Comparison of ENCODE assay signal across 30 mouse cellular contexts in genomic region chr14:47877771-47878443, GRCm38 (mm10).
A peak's percentile ranks its signal among the peaks of the same experiment; 100 is the strongest.
DNase-seq lines count a peak whose midpoint lies in the region; ATAC-seq lines count a peak whose summit lies in the region.
"Had no signal": no experiment of that assay in that cellular context is flagged by ENCODE, and none has a peak within 500 bp of the region (broad histone marks: within the 10 kb centered on the region; RNA-seq: fewer than 3 reads in every experiment).

No protein-coding gene starts in this region.

- no peaks in the 10 kb centered on the region for H3K27me3 ChIP-seq in heart, embryonic 12.5 days (replicated peaks)
- no peaks in the 10 kb centered on the region for H3K27me3 ChIP-seq in intestine, embryonic 15.5 days (replicated peaks)
- H3K27me3 ChIP-seq: CH12.LX; embryonic facial prominence, embryonic 13.5 days; forebrain, embryonic 13.5 days; heart, embryonic 13.5 days had no signal

- H3K4me2 ChIP-seq in heart, embryonic 12.5 days = no peak overlapping the region
- H3K4me2 ChIP-seq in intestine, embryonic 15.5 days (replicated peaks) = no peak overlapping the region
- H3K4me2 ChIP-seq: embryonic facial prominence, embryonic 13.5 days; forebrain, embryonic 13.5 days; heart, embryonic 13.5 days; hindbrain, embryonic 14.5 days had no signal

- 88% methylated on average over 5 of the region's 5 CpGs for WGBS in heart, embryonic 12.5 days
- WGBS in intestine, embryonic 15.5 days = 74% methylated on average over 5 of the region's 5 CpGs

- peak; percentile 77 for DNase-seq in heart, adult 11 months
- peak; percentile 18 for DNase-seq in 3T3-L1 (ENCODE audit: low read depth, low spot score)
- no peak for DNase-seq in cerebellum, postnatal 36 days
- DNase-seq in right cerebral cortex, postnatal 36 days (ENCODE audit: low spot score in 2 of 2) = no peak
- DNase-seq: adrenal gland, adult 2 months; adrenal gland, postnatal 14 days; B cell, adult 2 months; cerebellum, adult 11 months; cerebellum, adult 2 months; cerebellum, adult 9-11 months; cerebellum, postnatal 25 days; embryo, embryonic 11 days; gastrocnemius, postnatal 10 days; gastrocnemius, postnatal 36 days; heart, adult 18-20 months; heart, postnatal 14 days; heart, postnatal 4 days had no signal

- H3K4me3 ChIP-seq in heart, embryonic 12.5 days = no peak overlapping the region
- H3K4me3 ChIP-seq in intestine, embryonic 15.5 days (replicated peaks) = no peak overlapping the region
- H3K4me3 ChIP-seq: embryonic facial prominence, embryonic 10.5 days; embryonic facial prominence, embryonic 13.5 days; erythroblast, embryonic 14.5 days; forebrain, embryonic 13.5 days; heart, embryonic 13.5 days had no signal

- H3K4me1 ChIP-seq in heart, embryonic 12.5 days (replicated peaks) = no peaks in the 10 kb centered on the region
- no peaks in the 10 kb centered on the region for H3K4me1 ChIP-seq in intestine, embryonic 15.5 days (replicated peaks)
- H3K4me1 ChIP-seq: embryonic facial prominence, embryonic 10.5 days; embryonic facial prominence, embryonic 13.5 days; forebrain, embryonic 13.5 days had no signal

- H3K9ac ChIP-seq in heart, embryonic 12.5 days = no peak overlapping the region
- no peak overlapping the region for H3K9ac ChIP-seq in intestine, embryonic 15.5 days
- H3K9ac ChIP-seq: embryonic facial prominence, embryonic 13.5 days; forebrain, embryonic 13.5 days; heart, embryonic 13.5 days; hindbrain, embryonic 14.5 days had no signal

- no peak overlapping the region for H3K27ac ChIP-seq in heart, embryonic 12.5 days (ENCODE audit: poor library complexity, severe bottlenecking)
- no peak overlapping the region for H3K27ac ChIP-seq in intestine, embryonic 15.5 days
- H3K27ac ChIP-seq: embryonic facial prominence, embryonic 10.5 days; embryonic facial prominence, embryonic 13.5 days; forebrain, embryonic 13.5 days; heart, embryonic 13.5 days; hindbrain, embryonic 14.5 days; hindbrain, postnatal 0 days had no signal

- no peaks in the 10 kb centered on the region for H3K36me3 ChIP-seq in heart, embryonic 12.5 days
- H3K36me3 ChIP-seq in intestine, embryonic 15.5 days = no peaks in the 10 kb centered on the region
- H3K36me3 ChIP-seq: embryonic facial prominence, embryonic 10.5 days; embryonic facial prominence, embryonic 13.5 days; G1E; heart, embryonic 13.5 days had no signal

- ATAC-seq in heart, embryonic 12.5 days (ENCODE audit: insufficient number of reproducible peaks, low FRiP score) = no peak
- peak; percentile 41 for ATAC-seq in intestine, embryonic 15.5 days
- ATAC-seq in megakaryocyte, adult 5-6 weeks (ENCODE audit: poor library complexity, severe bottlenecking) = peak; percentile 71
- ATAC-seq: forebrain, embryonic 13.5 days; forebrain, embryonic 16.5 days; hindbrain, postnatal 0 days had no signal

- no peaks in the 10 kb centered on the region for H3K9me3 ChIP-seq in heart, embryonic 12.5 days (replicated peaks)
- H3K9me3 ChIP-seq in intestine, embryonic 15.5 days = no peaks in the 10 kb centered on the region
- H3K9me3 ChIP-seq: embryonic facial prominence, embryonic 10.5 days; embryonic facial prominence, embryonic 13.5 days; G1E; heart, embryonic 13.5 days had no signal

Comparison
In these comparisons a context has a peak if more than half of its experiments do, and no peak if none do; other contexts are left out.
1. DNase-seq: peak in heart, adult 11 months (single experiment) and 3T3-L1 (single experiment); none in cerebellum, postnatal 36 days (0 of 2) and right cerebral cortex, postnatal 36 days (0 of 2).